Mouse (Mus musculus) lung, embryonic 15.5 days (tissue): ENCODE results near the gene Tmem269. TPM values are rescaled to one million over a fixed set of nuclear protein-coding genes. Genes with fewer than 3 reads are reported as not detected.
A peak's percentile ranks its signal among the peaks of the same experiment; 100 is the strongest.

Experiments used
- ATAC-seq: fragments of 200-750 bp; cut with Nextera tagmentation; 2 replicates; pipeline ENCODE4 v1.8.0; 2017; ENCODE audit warnings: moderate number of reproducible peaks, borderline replicate concordance; ENCODE audit not compliant: low FRiP score, low TSS enrichment; ENCODE audit errors: extremely low read depth
- H3K27ac ChIP-seq: fragments of 300-500 bp; sonication (generic); 2 replicates; pipeline ENCODE4 v1.5.1; 2015; ENCODE audit warnings: moderate library complexity, mild to moderate bottlenecking, inconsistent platforms
- H3K27me3 ChIP-seq: fragments of 300-500 bp; sonication (generic); 2 replicates; pipeline ENCODE4 v1.6.1; 2015; ENCODE audit warnings: inconsistent platforms
- H3K36me3 ChIP-seq: fragments of 300-500 bp; sonication (generic); 2 replicates; pipeline ENCODE4 v1.6.1; 2015; ENCODE audit warnings: inconsistent platforms
- H3K4me1 ChIP-seq: fragments of 300-500 bp; sonication (generic); 2 replicates; pipeline ENCODE4 v1.6.1; 2015; ENCODE audit warnings: inconsistent platforms
- H3K4me2 ChIP-seq: fragments of 300-500 bp; sonication (generic); 2 replicates; pipeline ENCODE4 v1.6.1; 2015; ENCODE audit warnings: inconsistent platforms, mild to moderate bottlenecking, moderate library complexity
- H3K4me3 ChIP-seq: fragments of 300-500 bp; sonication (generic); 2 replicates; pipeline ENCODE4 v1.5.1; 2015; ENCODE audit warnings: mild to moderate bottlenecking, inconsistent platforms
- H3K9ac ChIP-seq: fragments of 300-500 bp; sonication (generic); 2 replicates; pipeline ENCODE4 v1.6.1; 2015; ENCODE audit warnings: inconsistent platforms
- H3K9me3 ChIP-seq: fragments of 300-500 bp; sonication (generic); 2 replicates; pipeline ENCODE4 v1.6.1; 2016; ENCODE audit warnings: inconsistent platforms
- WGBS: fragments of 180-500 bp; shearing (Covaris S2); methylation state at CpG from one replicate; pipeline ENCODE4 v1.1.7; 2015; 5-methylcytosine and 5-hydroxymethylcytosine counted together
- polyA plus RNA-seq: library from polyadenylated mRNA; unstranded; fragments of >200 nt; fragmentation: Nextera tagmentation; extraction: Ambion mirVana; gene quantifications from 2 replicates; pipeline ENCODE4 v1.2.1, GENCODE M21; 2015

Gene Tmem269
- polyA plus RNA-seq, 1 experiment from 2014 or later: not detected

DNA sequence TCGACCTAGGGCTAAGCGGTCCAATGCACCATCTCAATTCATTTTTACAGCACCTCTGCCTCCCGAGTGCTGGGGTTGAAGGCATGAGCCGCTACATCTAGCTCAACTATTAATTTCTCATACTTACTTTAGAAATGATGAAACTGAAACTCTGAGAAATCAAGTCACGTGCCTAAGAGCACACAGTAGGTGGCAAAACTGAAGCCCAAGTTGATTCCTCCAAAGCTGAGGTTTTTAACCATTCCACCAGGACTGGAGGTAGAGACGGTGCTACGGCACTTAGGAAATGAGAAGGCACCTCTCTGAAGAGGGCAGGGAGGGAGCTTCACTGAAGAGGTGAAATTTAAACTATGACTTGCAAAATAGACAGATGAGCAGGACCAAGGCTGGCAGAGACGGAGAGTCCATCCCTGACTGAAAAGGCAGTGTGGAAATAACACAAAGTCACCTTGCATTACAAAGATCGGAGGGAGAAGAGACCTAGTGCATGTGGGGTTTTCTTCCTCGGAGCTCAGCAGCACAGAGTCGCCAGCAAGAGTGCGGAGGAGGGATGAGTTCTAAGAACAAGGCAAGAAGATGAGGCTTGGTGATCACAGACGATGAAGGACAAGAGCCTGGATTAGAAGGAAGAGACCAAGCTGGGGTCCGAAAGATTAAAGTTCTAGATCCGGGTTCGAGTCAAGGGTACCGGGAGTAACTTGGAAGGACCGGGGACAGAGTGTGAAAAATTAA lies 44.9 kb downstream of the Tmem269 start:
- peaks cover 21% of the 10 kb centered on the region for H3K36me3 ChIP-seq
- no peaks in the 10 kb centered on the region for H3K9me3 ChIP-seq
- no peak overlapping the region for H3K27ac ChIP-seq
- H3K4me2 ChIP-seq: peak overlapping the region; percentile 73
- ATAC-seq: no peak
- peaks cover 10% of the 10 kb centered on the region; the same call in 1 of the 2 replicates for H3K4me1 ChIP-seq
- H3K9ac ChIP-seq: peak overlapping the region; percentile 90
- H3K4me3 ChIP-seq: peak overlapping the region; percentile 82
- 32% methylated on average over 18 of the region's 18 CpGs for WGBS
- no peaks in the 10 kb centered on the region for H3K27me3 ChIP-seq

DNA sequence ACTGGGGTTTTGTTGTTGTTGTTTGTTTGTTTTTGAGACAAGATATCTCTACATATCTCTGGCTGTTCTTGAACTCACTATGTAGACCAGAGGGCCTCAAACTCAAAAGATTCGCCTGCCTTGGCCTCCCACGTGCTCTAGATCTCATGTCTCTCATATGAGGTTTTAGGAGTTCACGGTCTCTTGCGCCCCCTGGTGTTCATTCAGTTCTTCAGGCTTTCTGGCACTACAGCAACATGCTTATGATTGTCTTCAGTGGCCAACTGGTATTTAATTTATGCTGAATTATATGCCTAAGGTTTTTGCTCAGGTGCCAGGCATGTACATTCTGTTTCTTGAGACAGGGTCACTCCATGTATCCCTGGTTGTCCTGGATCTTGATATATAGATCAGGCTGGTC lies 50.4 kb downstream of the Tmem269 start:
- no peak overlapping the region for H3K4me3 ChIP-seq
- no peaks in the 10 kb centered on the region for H3K27me3 ChIP-seq
- no peak overlapping the region for H3K9ac ChIP-seq
- H3K4me2 ChIP-seq: no peak overlapping the region
- H3K9me3 ChIP-seq: no peaks in the 10 kb centered on the region
- peaks cover 21% of the 10 kb centered on the region for H3K36me3 ChIP-seq
- WGBS: 7% methylated on average over 4 of the region's 4 CpGs
- H3K27ac ChIP-seq: no peak overlapping the region
- H3K4me1 ChIP-seq: peaks cover 2% of the 10 kb centered on the region; the same call in 1 of the 2 replicates
- ATAC-seq: no peak

DNA sequence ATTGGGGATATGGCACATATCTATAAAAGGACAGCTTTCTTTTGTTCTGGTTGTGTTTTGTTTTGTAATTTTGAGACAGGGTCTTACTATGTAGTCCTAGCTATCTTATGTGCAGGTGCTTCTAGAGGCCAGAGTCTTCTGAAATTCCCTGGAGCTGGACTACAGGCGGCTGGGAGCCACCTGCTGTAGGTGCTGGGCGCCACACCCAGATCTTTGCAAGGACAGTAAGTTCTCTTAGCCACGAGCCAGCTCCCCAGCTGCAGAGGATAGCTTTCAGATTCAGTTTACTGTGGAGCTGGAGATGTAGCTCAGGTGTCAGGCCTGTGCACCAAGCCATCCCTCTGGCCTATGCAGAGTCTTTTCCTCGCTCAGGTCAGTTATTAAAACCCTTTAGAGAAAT lies 50.9 kb downstream of the Tmem269 start:
- no peak for ATAC-seq
- no peaks in the 10 kb centered on the region for H3K9me3 ChIP-seq
- no peaks in the 10 kb centered on the region for H3K4me1 ChIP-seq
- peaks cover 21% of the 10 kb centered on the region for H3K36me3 ChIP-seq
- H3K27me3 ChIP-seq: no peaks in the 10 kb centered on the region
- 73% methylated on average over 4 of the region's 4 CpGs for WGBS
- no peak overlapping the region for H3K27ac ChIP-seq
- no peak overlapping the region for H3K4me3 ChIP-seq
- H3K9ac ChIP-seq: no peak overlapping the region
- H3K4me2 ChIP-seq: no peak overlapping the region

DNA sequence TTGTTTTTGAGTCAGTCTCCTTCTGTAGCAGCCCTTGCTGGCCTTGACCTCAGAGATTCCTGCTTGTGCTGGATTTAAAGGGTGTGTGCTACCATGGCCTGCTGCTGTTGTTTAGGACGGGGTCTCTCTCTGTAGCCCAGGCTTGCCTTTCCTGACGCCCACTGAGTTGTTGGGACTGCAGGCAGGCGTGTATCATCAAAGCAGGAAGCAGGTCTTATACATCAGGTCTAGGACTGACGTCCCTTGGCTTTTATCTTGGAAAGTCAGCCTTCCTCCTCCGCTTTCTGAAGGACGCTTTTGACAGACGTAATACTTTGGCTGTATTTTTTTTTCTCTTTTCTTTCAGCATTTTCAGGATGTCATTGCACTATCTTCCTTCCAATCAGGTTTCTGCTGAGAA lies 52.1 kb downstream of the Tmem269 start:
- WGBS: 67% methylated on average over 7 of the region's 7 CpGs
- no peaks in the 10 kb centered on the region for H3K9me3 ChIP-seq
- H3K4me2 ChIP-seq: no peak overlapping the region
- H3K36me3 ChIP-seq: peaks cover 21% of the 10 kb centered on the region
- H3K4me3 ChIP-seq: no peak overlapping the region
- H3K9ac ChIP-seq: no peak overlapping the region
- no peak for ATAC-seq
- no peaks in the 10 kb centered on the region for H3K27me3 ChIP-seq
- no peak overlapping the region for H3K27ac ChIP-seq
- H3K4me1 ChIP-seq: no peaks in the 10 kb centered on the region

DNA sequence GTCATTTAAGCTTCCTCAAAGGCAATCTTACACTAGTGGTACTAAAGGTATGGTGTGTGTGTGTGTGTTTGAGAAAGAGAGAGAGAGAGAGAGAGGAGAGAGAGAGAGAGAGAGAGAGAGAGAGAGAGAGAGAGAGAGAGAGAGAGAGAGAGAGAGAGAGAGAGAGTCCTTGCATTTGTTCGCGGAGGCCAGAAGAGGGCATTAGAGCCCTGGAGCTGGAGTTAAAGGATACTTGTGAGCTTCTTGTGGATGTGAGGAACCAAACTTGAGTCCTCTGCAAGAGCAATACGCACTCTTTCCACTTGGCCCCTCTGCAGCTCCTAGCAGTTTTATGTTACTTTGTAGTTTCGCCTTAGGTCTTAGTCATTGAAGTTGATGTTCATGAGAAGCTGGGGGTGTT lies 55.0 kb downstream of the Tmem269 start:
- no peak for ATAC-seq
- no peak overlapping the region for H3K9ac ChIP-seq
- no peaks in the 10 kb centered on the region for H3K27me3 ChIP-seq
- no peaks in the 10 kb centered on the region for H3K9me3 ChIP-seq
- H3K27ac ChIP-seq: no peak overlapping the region
- no peaks in the 10 kb centered on the region for H3K36me3 ChIP-seq
- WGBS: 62% methylated on average over 4 of the region's 4 CpGs
- H3K4me2 ChIP-seq: no peak overlapping the region
- no peak overlapping the region for H3K4me3 ChIP-seq
- H3K4me1 ChIP-seq: no peaks in the 10 kb centered on the region

DNA sequence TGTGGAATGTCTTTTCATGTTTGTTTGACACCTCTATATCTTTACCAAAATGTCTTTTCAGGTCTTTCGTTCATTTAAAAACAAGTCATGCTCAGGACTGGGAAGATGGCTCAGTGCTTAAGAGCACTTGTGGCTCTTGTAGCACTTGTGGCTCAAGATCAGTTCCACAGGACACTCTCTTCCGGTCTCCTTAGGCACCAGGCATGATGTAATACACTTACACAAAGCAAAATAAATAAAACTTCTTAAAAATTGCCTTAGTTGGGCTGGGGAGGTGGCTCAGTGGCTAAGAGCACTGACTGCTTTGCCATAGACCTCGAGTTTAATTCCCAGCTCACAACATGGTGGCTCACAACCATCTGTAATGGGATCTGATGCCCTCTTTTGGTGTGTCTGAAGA lies 56.7 kb downstream of the Tmem269 start:
- H3K27me3 ChIP-seq: no peaks in the 10 kb centered on the region
- 50% methylated on average over 3 of the region's 3 CpGs for WGBS
- no peak overlapping the region for H3K27ac ChIP-seq
- no peaks in the 10 kb centered on the region for H3K36me3 ChIP-seq
- H3K4me2 ChIP-seq: no peak overlapping the region
- ATAC-seq: no peak
- H3K9me3 ChIP-seq: no peaks in the 10 kb centered on the region
- H3K4me3 ChIP-seq: no peak overlapping the region
- no peak overlapping the region for H3K9ac ChIP-seq
- no peaks in the 10 kb centered on the region for H3K4me1 ChIP-seq

DNA sequence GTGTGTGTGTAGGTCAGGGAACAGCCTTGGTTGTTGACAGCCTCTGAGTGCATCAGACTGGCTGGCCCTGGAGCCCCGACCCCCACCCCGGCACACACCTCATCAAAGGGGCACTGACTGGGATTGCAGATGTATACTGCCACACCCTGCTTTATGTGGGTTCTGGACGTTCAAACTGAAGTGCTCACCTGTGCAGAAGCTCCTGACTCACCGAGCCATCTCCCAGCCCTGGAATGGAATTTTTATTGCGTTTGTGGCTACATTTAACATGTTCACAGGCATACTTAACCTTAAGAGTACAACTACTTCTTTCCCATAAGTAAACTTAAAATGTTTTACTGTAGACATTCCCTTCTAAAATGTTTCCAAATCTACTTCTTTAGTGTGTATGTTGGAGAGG lies 60.1 kb downstream of the Tmem269 start:
- Histone ChIP-seq H3K4me3 (no peak overlapping the region), H3K9ac (no peak overlapping the region), H3K27ac (no peak overlapping the region), H3K36me3 (no peaks in the 10 kb centered on the region), H3K4me2 (no peak overlapping the region), H3K27me3 (no peaks in the 10 kb centered on the region), H3K4me1 (no peaks in the 10 kb centered on the region), H3K9me3 (no peaks in the 10 kb centered on the region)
- 59% methylated on average over 5 of the region's 5 CpGs for WGBS
- peak; percentile 62 for ATAC-seq

DNA sequence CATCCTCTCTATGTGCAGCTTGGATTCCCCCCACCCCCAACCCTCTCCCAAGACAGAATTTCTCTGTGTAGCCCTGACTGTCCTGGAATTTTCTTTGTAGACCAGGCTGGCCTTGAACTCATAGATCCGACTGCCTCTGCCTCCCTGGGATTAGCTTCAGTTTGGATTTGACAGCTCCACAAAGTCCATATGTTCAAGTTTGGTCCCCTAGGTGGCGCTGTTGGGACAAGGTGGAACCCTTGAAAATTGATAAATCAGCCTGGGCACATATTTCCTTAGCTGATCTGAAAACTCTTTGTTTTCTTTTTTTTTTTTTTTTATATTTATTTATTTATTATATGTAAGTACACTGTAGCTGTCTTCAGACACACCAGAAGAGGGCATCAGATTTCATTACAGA lies 60.8 kb downstream of the Tmem269 start:
- Histone ChIP-seq H3K27ac (no peak overlapping the region), H3K9me3 (no peaks in the 10 kb centered on the region), H3K9ac (no peak overlapping the region), H3K4me1 (no peaks in the 10 kb centered on the region), H3K4me3 (no peak overlapping the region), H3K4me2 (no peak overlapping the region), H3K36me3 (no peaks in the 10 kb centered on the region), H3K27me3 (no peaks in the 10 kb centered on the region)
- 36% methylated on average over 2 of the region's 2 CpGs for WGBS
- ATAC-seq: no peak

Other genes with a start within 250 kb of the Tmem269 start
- 83.6 and 87.2 TPM in 2 replicates for gene Slc2a1, start 109.5 kb downstream of the Tmem269 start, polyA plus RNA-seq
- gene Zfp691, start 44.0 kb downstream of the Tmem269 start, polyA plus RNA-seq: 7.3 and 7.8 TPM in 2 replicates
- 1.5 and 2.2 TPM in 2 replicates for gene Ermap, start 28.2 kb downstream of the Tmem269 start, polyA plus RNA-seq
- 112 and 125 TPM in 2 replicates for gene Svbp, start 22.9 kb downstream of the Tmem269 start, polyA plus RNA-seq
- gene AU022252, start 14.5 kb upstream of the Tmem269 start, polyA plus RNA-seq: 34.4 and 40.8 TPM in 2 replicates
- gene P3h1, start 14.7 kb upstream of the Tmem269 start, polyA plus RNA-seq: 38.0 and 38.4 TPM in 2 replicates
- not detected in 2 replicates for gene Cldn19, start 37.2 kb upstream of the Tmem269 start, polyA plus RNA-seq
- 635 and 678 TPM in 2 replicates for gene Ybx1, start 76.4 kb upstream of the Tmem269 start, polyA plus RNA-seq
- 102 and 115 TPM in 2 replicates for gene Ppih, start 102.3 kb upstream of the Tmem269 start, polyA plus RNA-seq
- 5.2 and 5.6 TPM in 2 replicates for gene Ccdc30, start 197.3 kb upstream of the Tmem269 start, polyA plus RNA-seq
- 35.1 and 36.2 TPM in 2 replicates for gene Ppcs, start 204.2 kb upstream of the Tmem269 start, polyA plus RNA-seq
- gene Zmynd12, start 204.6 kb upstream of the Tmem269 start, polyA plus RNA-seq: 0.59 and 0.68 TPM in 2 replicates